Mouse (Mus musculus) 416B (cell line): ENCODE results near the gene Mettl7a1.
"Not testable (repeated sequence)": the region's sequence is repeated elsewhere in the genome, so short reads cannot be mapped to it uniquely, and the experiment has no call there.

Experiments
- DNase-seq: peaks from one replicate; pipeline ENCODE4 v3.0.0; 2011; ENCODE audit warnings: low read depth

Mettl7a1 gene

DNA sequence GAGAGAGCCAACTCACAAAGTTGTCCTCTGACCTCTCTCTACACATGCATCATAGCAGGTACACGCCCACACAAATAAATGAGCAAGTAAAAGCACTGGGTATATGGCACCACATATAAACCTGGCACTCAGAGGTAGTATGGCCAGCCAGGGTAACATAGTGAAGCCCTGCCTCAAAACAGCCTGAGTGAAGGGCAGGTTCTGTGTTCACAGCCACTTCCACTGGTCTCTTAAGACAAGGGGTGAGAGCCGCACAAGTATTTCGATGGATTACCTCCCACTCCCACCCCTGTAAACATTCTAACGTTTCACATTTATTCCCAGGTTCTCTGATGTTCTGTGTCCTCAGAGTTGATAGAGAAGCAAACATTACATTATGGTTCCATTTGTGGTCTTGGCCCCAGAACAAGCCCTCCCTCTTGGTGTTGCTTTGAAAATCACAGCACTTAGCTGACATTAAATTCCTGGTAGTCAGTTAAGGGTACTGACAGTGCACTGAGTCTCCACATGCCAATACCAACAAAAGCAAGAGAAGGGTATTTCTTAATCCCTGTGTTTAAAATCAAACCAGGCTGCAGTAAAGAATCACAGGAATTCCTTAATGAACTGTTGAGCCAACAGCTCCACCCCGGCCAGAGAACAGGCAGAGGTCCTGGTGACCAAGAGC is 37.5 kb downstream of the Mettl7a1 start:
- DNase-seq = not testable (repeated sequence)

DNA sequence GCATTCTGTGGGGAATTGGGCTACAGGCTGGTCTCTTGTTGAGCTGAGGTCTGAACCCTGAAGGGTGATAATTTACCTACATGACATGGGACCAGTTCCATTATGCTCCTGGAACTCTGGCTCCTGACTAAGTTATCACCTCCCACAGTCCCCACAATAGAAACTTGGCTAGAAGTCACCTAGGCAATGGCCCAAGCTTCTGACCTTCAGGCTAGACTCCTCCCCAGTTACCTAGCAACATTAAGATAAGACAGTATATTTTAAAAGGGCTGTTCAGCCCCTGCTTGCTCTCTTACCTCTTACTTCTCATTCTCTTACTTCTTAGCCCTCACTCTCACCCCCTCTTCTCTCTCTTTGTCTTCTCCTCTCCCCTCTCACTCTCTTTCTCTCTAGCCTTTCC is 41.5 kb downstream of the Mettl7a1 start:
- no peak for DNase-seq

DNA sequence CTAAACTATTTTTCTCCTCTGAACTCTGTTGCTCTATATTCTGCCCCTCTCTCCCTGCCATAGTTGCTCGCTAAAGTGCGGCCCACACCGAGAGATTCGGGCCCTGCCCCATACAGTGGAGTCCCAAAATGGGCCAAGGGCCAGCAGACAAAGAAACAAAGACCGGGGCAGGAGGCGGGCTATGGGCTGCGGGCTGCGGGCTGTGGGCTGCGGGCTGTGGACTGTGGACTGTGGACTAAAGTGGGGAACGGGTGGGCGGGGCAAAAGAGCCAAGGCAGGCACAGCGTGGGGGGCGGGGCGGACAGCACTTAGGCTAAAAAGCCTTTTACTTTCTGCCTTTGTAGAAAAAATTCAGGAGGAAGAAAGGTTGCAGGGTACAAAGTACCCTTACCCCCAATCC is 42.8 kb downstream of the Mettl7a1 start:
- no peak for DNase-seq

DNA sequence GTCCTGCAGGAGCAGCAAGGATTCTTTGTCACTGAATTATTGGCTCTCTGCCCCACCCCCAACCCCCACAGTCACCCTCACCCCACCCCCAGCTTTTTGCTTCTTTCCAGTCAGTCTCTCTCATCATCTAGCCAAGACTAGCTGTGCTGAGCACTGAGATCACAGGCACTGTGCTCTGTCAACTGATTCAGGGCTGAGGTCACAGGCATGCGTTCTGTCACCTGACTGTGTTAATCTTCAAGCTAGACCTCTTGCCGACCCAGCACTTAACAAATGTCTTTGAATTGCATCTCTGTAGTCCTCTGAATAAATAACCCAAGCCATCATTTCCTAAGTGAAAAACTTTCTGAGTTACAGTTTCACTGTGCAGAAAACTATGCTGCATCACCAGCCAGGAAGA is 45.6 kb downstream of the Mettl7a1 start:
- DNase-seq = no peak

DNA sequence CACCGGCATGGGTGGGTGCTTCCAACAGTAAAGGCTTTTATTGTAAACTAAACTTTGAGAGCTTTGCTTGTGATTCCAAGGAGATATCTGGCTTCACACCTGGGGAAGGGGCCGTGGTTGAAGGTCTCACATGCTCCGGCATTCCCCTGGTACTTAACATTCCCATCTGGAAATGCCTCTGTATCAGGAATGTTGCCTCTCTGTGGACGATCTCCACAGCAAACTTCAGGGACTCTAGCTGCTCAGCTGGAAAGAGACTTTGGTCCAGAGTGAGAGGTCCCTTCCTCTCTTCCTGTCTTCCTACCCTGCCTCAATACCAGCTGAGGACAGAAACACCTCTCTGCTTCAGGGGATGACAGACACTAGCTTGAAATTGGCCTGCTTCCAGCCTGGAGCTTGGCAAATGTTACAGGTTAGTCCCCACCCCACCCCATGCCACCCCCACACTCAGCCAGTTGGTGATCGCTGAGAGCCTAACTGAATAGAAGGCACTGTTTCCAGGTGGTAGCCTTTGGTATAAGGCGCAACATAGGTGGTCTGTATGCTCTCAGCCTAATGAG is 47.6 kb downstream of the Mettl7a1 start:
- DNase-seq = no peak

DNA sequence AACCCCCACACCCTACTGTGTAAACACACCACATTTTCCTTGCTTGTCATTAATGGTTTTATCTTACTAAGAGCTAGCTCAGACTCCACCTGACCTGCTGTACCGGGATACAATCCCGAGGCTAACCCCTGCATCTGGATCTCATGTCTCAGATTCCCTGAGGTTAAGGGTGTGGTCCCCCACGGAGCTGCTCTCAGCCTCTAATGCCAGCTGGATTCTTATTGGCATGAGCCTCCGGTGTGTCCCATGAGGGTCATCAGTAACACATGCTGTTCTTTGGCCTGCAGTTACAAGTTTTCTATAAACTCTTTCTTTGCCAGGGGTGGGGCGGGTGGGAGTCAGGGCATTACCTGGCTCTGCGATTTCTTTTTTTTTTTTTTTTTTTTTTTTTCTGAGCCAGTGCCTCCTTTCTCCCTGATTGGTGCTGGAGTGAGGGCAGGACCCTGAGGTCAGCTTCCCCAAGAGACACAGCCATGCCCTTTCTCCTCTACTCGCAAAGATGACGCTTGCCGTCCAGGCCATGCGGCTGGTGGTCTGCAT is 48.8 kb downstream of the Mettl7a1 start, which contains the start of the genes Methig1 and Mettl7a2:
Methig1 (plus strand) TSS at position 439 of the 540 bp plus-strand sequence.
Mettl7a2 (plus strand) TSS at position 490 of the 540 bp plus-strand sequence.
- DNase-seq = no peak

DNA sequence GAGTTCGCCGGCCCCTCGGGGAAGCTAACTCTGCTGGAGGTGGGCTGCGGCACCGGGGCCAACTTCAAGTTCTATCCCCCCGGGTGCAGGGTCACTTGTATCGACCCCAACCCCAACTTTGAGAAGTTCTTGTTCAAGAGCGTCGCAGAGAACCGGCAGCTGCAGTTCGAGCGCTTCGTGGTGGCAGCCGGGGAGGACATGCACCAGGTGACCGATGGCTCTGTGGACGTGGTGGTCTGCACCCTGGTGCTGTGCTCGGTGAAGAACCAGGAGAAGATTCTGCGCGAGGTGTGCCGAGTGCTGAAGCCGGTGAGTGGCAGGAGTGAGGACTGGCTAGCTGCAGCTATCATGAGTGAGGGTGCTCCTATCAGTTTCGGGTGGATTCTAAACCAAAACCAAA is 49.5 kb downstream of the Mettl7a1 start:
- not testable (repeated sequence) for DNase-seq

DNA sequence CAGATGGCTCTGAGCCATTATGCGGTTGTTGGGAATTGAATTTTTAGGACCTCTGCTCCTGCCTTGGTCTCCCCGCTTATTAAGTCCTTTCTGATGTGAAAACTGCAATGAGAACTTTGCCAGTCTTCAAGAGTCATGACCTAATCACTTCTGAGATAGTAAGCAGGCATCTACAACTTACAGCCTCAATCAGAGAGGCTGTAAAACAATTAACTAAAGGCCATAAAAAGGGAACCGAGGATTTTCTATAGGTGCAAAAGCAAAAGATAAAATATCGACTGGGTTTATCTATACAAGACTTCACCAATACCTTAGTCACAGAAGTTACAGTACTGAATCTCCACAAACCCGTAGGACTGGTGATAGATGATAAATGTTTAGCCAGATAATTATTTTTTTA is 51.9 kb downstream of the Mettl7a1 start:
- DNase-seq = no peak

DNA sequence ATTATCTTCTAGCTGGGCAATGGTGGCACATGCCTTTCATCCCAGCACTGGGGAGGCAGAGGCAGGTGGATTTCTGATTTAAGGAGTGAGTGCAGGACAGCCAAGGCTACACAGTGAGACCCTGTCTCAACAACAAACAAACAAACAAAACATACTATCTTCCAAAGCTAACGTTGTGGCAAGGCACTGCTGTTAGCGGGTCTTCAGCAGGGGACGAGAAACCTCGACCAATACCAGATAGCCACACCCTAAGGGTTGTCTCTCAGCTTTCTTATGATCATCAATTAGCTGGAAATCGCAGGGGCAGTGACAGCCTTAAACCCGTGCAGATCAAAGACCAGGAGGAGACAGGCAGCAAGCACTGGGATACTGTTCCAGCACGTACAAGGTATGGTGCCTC is 60.3 kb downstream of the Mettl7a1 start, which contains the start of gene Higd1c:
Higd1c (plus strand) TSS at position 301 of the 400 bp plus-strand sequence.
- no peak for DNase-seq

DNA sequence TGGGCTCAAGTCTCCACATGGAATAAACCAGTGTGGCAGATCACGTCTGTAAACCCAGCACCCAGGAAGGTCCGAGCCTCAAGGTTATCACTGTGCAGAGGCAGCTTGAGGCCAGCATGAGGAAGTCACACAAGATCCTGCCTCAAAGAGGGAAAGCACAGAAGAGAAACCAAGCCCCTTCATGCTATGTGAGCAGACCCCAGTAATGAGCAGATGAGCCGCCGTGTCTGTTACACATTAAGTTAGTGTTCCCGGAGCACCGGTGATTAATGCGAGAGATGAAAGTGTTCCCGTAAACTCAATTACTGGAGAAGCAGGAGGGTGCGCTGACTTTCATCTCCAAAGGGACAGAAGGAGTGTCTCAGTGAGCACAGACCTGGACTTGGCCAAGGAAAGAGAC is 62.0 kb downstream of the Mettl7a1 start:
- DNase-seq = not testable (repeated sequence)

DNA sequence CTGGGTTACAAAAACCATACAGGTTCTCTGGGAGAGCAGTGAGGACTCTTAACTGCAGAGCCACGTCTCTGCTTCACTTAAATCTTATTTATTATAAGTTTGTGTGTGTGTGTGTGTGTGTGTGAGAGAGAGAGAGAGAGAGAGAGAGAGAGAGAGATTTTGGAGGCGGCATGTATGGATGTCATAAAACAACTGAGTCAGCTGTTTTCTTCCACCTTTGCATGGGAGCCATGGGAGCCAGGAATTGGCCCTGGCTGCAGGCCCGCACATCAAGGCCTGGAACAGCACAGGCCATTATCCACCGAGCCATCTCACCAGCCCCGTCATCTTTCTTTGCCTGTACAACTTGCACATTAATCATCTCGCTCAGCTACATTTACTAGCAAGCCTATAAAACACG is 63.2 kb downstream of the Mettl7a1 start:
- no peak for DNase-seq

DNA sequence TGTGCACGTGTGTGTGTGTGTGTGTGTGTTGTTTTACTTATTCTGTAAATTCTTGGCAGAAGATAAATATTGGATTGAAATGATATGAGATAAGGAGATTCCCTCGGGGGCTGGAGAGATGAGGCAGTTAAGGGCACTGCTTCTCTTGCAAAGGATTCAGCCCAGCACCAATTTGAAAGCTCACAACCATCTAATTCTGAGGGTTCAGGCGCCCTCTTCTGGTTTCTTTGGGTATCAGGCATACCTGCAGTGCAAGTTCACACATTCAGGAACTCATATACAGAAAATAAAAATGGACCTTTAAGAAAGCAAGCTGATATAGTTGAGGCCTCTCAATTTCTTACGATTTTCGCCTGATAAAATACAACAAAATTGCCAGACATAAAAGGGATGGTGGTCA is 71.1 kb downstream of the Mettl7a1 start:
- DNase-seq = peak; percentile 78

DNA sequence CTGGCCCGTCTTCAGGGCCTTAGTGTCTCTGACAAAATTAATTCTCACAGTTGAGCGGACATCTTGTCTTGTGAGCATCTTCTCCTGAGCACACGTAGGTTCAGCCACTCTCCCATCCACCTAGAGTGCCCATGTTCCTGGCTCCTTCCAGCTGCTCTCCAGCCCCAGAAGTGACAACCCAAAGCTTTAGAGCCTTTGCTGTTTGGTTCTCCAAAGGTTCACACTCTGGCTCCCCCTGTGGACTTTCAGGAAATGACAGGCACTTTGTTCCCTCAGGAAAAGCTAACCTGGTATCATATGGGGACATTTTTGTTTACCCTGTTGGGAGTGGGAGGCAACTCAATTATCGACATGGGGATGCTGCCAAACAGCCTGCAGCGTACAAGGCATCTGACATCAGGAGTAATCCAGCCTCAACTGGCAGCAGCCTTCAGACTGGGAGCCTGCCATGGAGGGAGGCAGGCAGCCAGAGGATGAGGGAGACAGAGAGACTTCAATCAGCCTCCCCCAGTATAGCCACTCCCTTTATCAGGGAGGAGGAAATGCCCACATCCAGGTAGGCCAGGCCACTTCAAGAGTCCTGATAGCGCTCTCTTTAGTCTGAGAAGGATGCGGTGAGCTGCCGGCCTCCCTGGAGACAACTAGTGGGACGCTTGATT is 74.0 kb downstream of the Mettl7a1 start:
- DNase-seq = not testable (repeated sequence)
